ENCODE assay signal across 17 mouse cellular contexts in the genomic region with DNA sequence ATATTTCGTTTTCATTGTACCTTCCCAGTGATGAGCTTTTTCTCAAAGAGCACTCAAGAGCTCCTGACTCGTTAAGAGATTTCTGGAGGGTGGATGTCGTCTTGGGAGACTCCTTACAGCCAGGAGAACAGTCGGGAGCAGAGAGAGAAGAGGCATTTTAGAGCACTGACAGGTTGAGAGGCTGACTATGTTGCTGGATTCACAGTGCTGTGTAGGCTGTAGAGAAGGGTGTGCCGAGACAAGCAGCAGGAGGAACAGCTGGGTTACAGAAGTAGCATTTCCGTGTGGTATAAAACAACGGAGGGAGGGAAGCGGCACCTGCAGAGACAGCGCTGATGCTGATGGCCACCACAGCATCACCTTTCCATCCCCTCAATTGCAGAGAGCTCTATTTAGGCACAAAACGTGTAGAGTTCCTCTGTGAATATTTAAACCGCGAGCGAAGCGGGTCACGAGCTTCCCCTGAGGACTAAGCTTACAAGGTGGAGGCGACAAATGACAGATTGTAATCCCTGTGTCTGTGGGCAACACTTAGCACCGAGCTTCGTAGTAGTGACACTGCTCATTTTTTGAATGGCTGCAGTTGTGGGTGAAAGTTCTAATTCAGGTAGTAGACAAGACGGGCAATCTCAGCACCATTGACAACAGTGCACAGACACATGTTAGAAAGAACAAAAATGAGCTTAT.
DNase-seq lines count a peak whose midpoint lies in the region; ATAC-seq lines count a peak whose summit lies in the region.
"Had no signal": no experiment of that assay in that cellular context is flagged by ENCODE, and none has a peak within 500 bp of the region (broad histone marks: within the 10 kb centered on the region; RNA-seq: fewer than 3 reads in every experiment).

No protein-coding gene starts in this region.

- DNase-seq in frontal cortex, postnatal 25 days (ENCODE audit: low spot score in 2 of 2), result no peak
- DNase-seq in layer of hippocampus, adult 9-11 months, result peak; percentile 19
- no peak for DNase-seq in layer of hippocampus, adult 9-10 months (ENCODE audit: low spot score)
- DNase-seq in right cerebral cortex, adult 18-20 months, result peak; percentile 49
- no peak for DNase-seq in right cerebral cortex, postnatal 4 days
- DNase-seq in adrenal gland, adult 18-20 months (ENCODE audit: low spot score in 2 of 2), result no peak
- DNase-seq: adrenal gland, postnatal 10 days; B cell, adult 2 months; cerebellum, adult 11-12 months; cerebellum, adult 9-10 months; cerebellum, postnatal 25 days; gastrocnemius, postnatal 14 days; heart, adult 2 months; heart, postnatal 36 days had no signal

- ATAC-seq in frontal cortex, adult (ENCODE audit: low TSS enrichment), result peak; percentile 71
- ATAC-seq: CD4-positive, CD25-positive, alpha-beta regulatory T cell, adult 4 months; forebrain, embryonic 15.5 days had no signal

Comparison
In these comparisons a context has a peak if more than half of its experiments do, and no peak if none do; other contexts are left out.
1. DNase-seq: peak in layer of hippocampus, adult 9-11 months (single experiment) and right cerebral cortex, adult 18-20 months (single experiment); none in frontal cortex, postnatal 25 days (0 of 2), layer of hippocampus, adult 9-10 months (single experiment), right cerebral cortex, postnatal 4 days (single experiment) and adrenal gland, adult 18-20 months (0 of 2).